Mouse (Mus musculus) ES-Bruce4 (cell line): ENCODE data around the gene Prss35. TPM values are rescaled to one million over a fixed set of nuclear protein-coding genes. Genes with fewer than 3 reads are reported as not detected.

Experiments
- H3K27ac ChIP-seq: 2 replicates; pipeline ENCODE4 v1.5.1; 2012; ENCODE audit warnings: low read length, inconsistent platforms; ENCODE audit not compliant: insufficient read depth
- H3K27me3 ChIP-seq: 2 replicates; pipeline ENCODE4 v1.6.1; 2012; ENCODE audit warnings: mild to moderate bottlenecking, low read length, inconsistent platforms; ENCODE audit not compliant: control insufficient read depth, poor library complexity, insufficient read depth, severe bottlenecking
- H3K36me3 ChIP-seq: 2 replicates; pipeline ENCODE4 v1.6.1; 2012; ENCODE audit warnings: inconsistent platforms, mild to moderate bottlenecking, low read length, moderate library complexity; ENCODE audit not compliant: control insufficient read depth, poor library complexity, insufficient read depth, severe bottlenecking
- H3K4me1 ChIP-seq: one replicate; pipeline ENCODE4 v1.8.1; 2011; ENCODE audit warnings: low read length; ENCODE audit not compliant: control insufficient read depth, insufficient read depth
- H3K4me3 ChIP-seq: 2 replicates; pipeline ENCODE4 v1.5.1; 2011; ENCODE audit warnings: low read depth, mild to moderate bottlenecking, low read length
- H3K9ac ChIP-seq: 2 replicates; pipeline ENCODE4 v1.6.1; 2012; ENCODE audit warnings: low read depth, mild to moderate bottlenecking, inconsistent platforms; ENCODE audit not compliant: poor library complexity, severe bottlenecking
- H3K9me3 ChIP-seq: replicated peaks from 2 replicates; pipeline ENCODE4 v1.6.1; 2012; ENCODE audit warnings: mild to moderate bottlenecking, low read length, inconsistent platforms; ENCODE audit not compliant: control insufficient read depth, poor library complexity, insufficient read depth, severe bottlenecking
- CTCF ChIP-seq: IDR thresholded peaks from one replicate; pipeline ENCODE4 v1.8.1; 2011; ENCODE audit warnings: low read depth, low read length
- EP300 ChIP-seq: IDR thresholded peaks from 2 replicates; pipeline ENCODE4 v1.6.1; 2011; ENCODE audit warnings: low read depth, low read length; ENCODE audit not compliant: insufficient read depth
- POLR2A ChIP-seq: IDR thresholded peaks from one replicate; pipeline ENCODE4 v1.8.1; 2011; ENCODE audit warnings: low read length; ENCODE audit not compliant: insufficient read depth
- polyA plus RNA-seq: library from polyadenylated mRNA; stranded (reverse); fragments of >200 nt; gene quantifications from 2 replicates; pipeline ENCODE4 v1.2.4, GENCODE M21; 2011; ENCODE audit warnings: low read depth; ENCODE audit not compliant: missing spikeins, insufficient read depth, insufficient read length

Gene Prss35
- polyA plus RNA-seq, 1 experiment: 0.18 TPM

GRCm38 (mm10) chr9:86738067-86738466, 5.4 kb upstream of the Prss35 start:
- Histone ChIP-seq H3K9me3 (no peaks in the 10 kb centered on the region), H3K9ac (no peak overlapping the region), H3K27ac (no peak overlapping the region), H3K4me3 (no peak overlapping the region), H3K4me1 (peaks cover 1% of the 10 kb centered on the region), H3K27me3 (no peaks in the 10 kb centered on the region), H3K36me3 (no peaks in the 10 kb centered on the region)
- TF ChIP-seq CTCF: no peak
- no peak for TF ChIP-seq EP300
- no peak for TF ChIP-seq POLR2A

GRCm38 (mm10) chr9:86738801-86739200, 4.6 kb upstream of the Prss35 start:
- Histone ChIP-seq H3K27ac (no peak overlapping the region), H3K9me3 (no peaks in the 10 kb centered on the region), H3K4me3 (no peak overlapping the region), H3K36me3 (no peaks in the 10 kb centered on the region), H3K9ac (no peak overlapping the region), H3K4me1 (peaks cover 1% of the 10 kb centered on the region), H3K27me3 (no peaks in the 10 kb centered on the region)
- TF ChIP-seq EP300 (no peak), CTCF (no peak), POLR2A (no peak)

- H3K36me3 ChIP-seq: no peaks in the 10 kb centered on the region
- no peak for TF ChIP-seq POLR2A
- no peak for TF ChIP-seq EP300
- TF ChIP-seq CTCF: no peak
- peaks cover 1% of the 10 kb centered on the region for H3K4me1 ChIP-seq
- no peak overlapping the region for H3K9ac ChIP-seq
- H3K9me3 ChIP-seq: no peaks in the 10 kb centered on the region
- H3K27ac ChIP-seq: no peak overlapping the region
- 0 out of 2 replicates have a peak, but pooled peaks cover under 1% of the 10 kb centered on the region for H3K27me3 ChIP-seq
- no peak overlapping the region for H3K4me3 ChIP-seq
Observed at GRCm38 (mm10) chr9:86739971-86740370, 3.5 kb upstream of the Prss35 start.

- Histone ChIP-seq H3K9me3 (no peaks in the 10 kb centered on the region), H3K4me1 (no peaks in the 10 kb centered on the region), H3K9ac (no peak overlapping the region), H3K27me3 (0 out of 2 replicates have a peak, but pooled peaks cover 1% of the 10 kb centered on the region), H3K27ac (no peak overlapping the region), H3K36me3 (no peaks in the 10 kb centered on the region), H3K4me3 (no peak overlapping the region)
- TF ChIP-seq EP300: no peak
- no peak for TF ChIP-seq CTCF
- no peak for TF ChIP-seq POLR2A
Observed at GRCm38 (mm10) chr9:86744041-86744440, 592 bp downstream of the Prss35 start.

- H3K27me3 ChIP-seq: 0 out of 2 replicates have a peak, but pooled peaks cover 1% of the 10 kb centered on the region
- H3K4me3 ChIP-seq: no peak overlapping the region
- H3K9ac ChIP-seq: no peak overlapping the region
- H3K4me1 ChIP-seq: no peaks in the 10 kb centered on the region
- no peak overlapping the region for H3K27ac ChIP-seq
- TF ChIP-seq CTCF: peak; percentile 83
- TF ChIP-seq EP300: no peak
- TF ChIP-seq POLR2A: no peak
- no peaks in the 10 kb centered on the region for H3K36me3 ChIP-seq
- no peaks in the 10 kb centered on the region for H3K9me3 ChIP-seq
Observed at GRCm38 (mm10) chr9:86745926-86746581, 2.6 kb downstream of the Prss35 start.
